23 mouse cellular contexts compared by ENCODE assay signal in genomic region chr1:94969543-94969942, GRCm38 (mm10).
"Had no signal": no experiment of that assay in that cellular context is flagged by ENCODE, and none has a peak within 500 bp of the region (broad histone marks: within the 10 kb centered on the region; RNA-seq: fewer than 3 reads in every experiment).

No protein-coding gene starts in this region.

- H3K4me1 ChIP-seq: embryonic facial prominence, embryonic 10.5 days; embryonic facial prominence, embryonic 12.5 days; embryonic facial prominence, embryonic 13.5 days; embryonic facial prominence, embryonic 15.5 days; forebrain, embryonic 10.5 days; forebrain, embryonic 12.5 days; forebrain, embryonic 13.5 days had no signal

- H3K4me3 ChIP-seq: embryonic facial prominence, embryonic 10.5 days; embryonic facial prominence, embryonic 12.5 days; embryonic facial prominence, embryonic 13.5 days; embryonic facial prominence, embryonic 15.5 days; erythroblast, embryonic 14.5 days; forebrain, embryonic 10.5 days; forebrain, embryonic 12.5 days; forebrain, embryonic 13.5 days; forebrain, embryonic 15.5 days; gastrocnemius, adult 2 months; heart, adult 2 months had no signal

- H3K36me3 ChIP-seq: embryonic facial prominence, embryonic 10.5 days; embryonic facial prominence, embryonic 12.5 days; embryonic facial prominence, embryonic 13.5 days; embryonic facial prominence, embryonic 15.5 days; forebrain, embryonic 10.5 days; forebrain, embryonic 12.5 days; forebrain, embryonic 15.5 days had no signal

- DNase-seq: cerebellum, adult 9-10 months; cerebellum, adult 9-11 months; cerebellum, postnatal 25 days; cerebellum, postnatal 36 days; embryo, embryonic 11 days; gastrocnemius, adult 2 months; gastrocnemius, postnatal 10 days; gastrocnemius, postnatal 14 days; gastrocnemius, postnatal 25 days; gastrocnemius, postnatal 36 days; heart, adult 11 months; heart, adult 18-20 months; heart, adult 2 months had no signal

- H3K27me3 ChIP-seq: embryonic facial prominence, embryonic 12.5 days; embryonic facial prominence, embryonic 13.5 days; embryonic facial prominence, embryonic 15.5 days; forebrain, embryonic 12.5 days; forebrain, embryonic 13.5 days; forebrain, embryonic 15.5 days had no signal

- H3K9ac ChIP-seq: embryonic facial prominence, embryonic 12.5 days; embryonic facial prominence, embryonic 13.5 days; embryonic facial prominence, embryonic 15.5 days; forebrain, embryonic 12.5 days; forebrain, embryonic 13.5 days; forebrain, embryonic 15.5 days; forebrain, postnatal 0 days had no signal

- H3K27ac ChIP-seq: embryonic facial prominence, embryonic 10.5 days; embryonic facial prominence, embryonic 12.5 days; embryonic facial prominence, embryonic 13.5 days; embryonic facial prominence, embryonic 15.5 days; forebrain, embryonic 10.5 days; forebrain, embryonic 12.5 days; forebrain, embryonic 13.5 days; forebrain, embryonic 15.5 days; gastrocnemius, adult 2 months; heart, adult 2 months had no signal

- H3K9me3 ChIP-seq: embryonic facial prominence, embryonic 10.5 days; embryonic facial prominence, embryonic 12.5 days; embryonic facial prominence, embryonic 13.5 days; embryonic facial prominence, embryonic 15.5 days; forebrain, embryonic 10.5 days; forebrain, embryonic 12.5 days; forebrain, embryonic 13.5 days; forebrain, embryonic 15.5 days had no signal
